Mouse (Mus musculus) lung, postnatal 0 days (tissue): ENCODE measurements around the gene Mprip. TPM values are rescaled to one million over a fixed set of nuclear protein-coding genes. Genes with fewer than 3 reads are reported as not detected.

Source experiments
- ATAC-seq: fragments of 200-750 bp; cut with Nextera tagmentation; 2 replicates; pipeline ENCODE4 v1.8.0; 2017; ENCODE audit warnings: moderate library complexity
- DNase-seq: peaks from one replicate; pipeline ENCODE4 v3.0.0-alpha.2; 2016; ENCODE audit warnings: low spot score
- H3K27ac ChIP-seq: fragments of 300-500 bp; sonication (generic); 2 replicates; pipeline ENCODE4 v1.5.1; 2014; ENCODE audit warnings: antibody characterized with exemption, mild to moderate bottlenecking, low read length, mixed read lengths
- H3K27me3 ChIP-seq: fragments of 300-500 bp; sonication (generic); replicated peaks from 2 replicates; pipeline ENCODE4 v1.6.1; 2014; ENCODE audit warnings: low read length, mixed read lengths; ENCODE audit not compliant: insufficient read depth
- H3K36me3 ChIP-seq: fragments of 300-500 bp; sonication (generic); 2 replicates; pipeline ENCODE4 v1.6.1; 2014; ENCODE audit warnings: low read length, mixed read lengths; ENCODE audit not compliant: insufficient read depth
- H3K4me1 ChIP-seq: fragments of 300-500 bp; sonication (generic); 2 replicates; pipeline ENCODE4 v1.6.1; 2014; ENCODE audit warnings: antibody characterized with exemption, low read depth, low read length, mixed read lengths; ENCODE audit not compliant: insufficient read depth
- H3K4me2 ChIP-seq: fragments of 300-500 bp; sonication (generic); replicated peaks from 2 replicates; pipeline ENCODE4 v1.6.1; 2014; ENCODE audit warnings: low read depth, mild to moderate bottlenecking, low read length, moderate library complexity, mixed read lengths
- H3K4me3 ChIP-seq: fragments of 300-500 bp; sonication (generic); 2 replicates; pipeline ENCODE4 v1.5.1; 2014; ENCODE audit warnings: low read depth, low read length
- H3K9ac ChIP-seq: fragments of 300-500 bp; sonication (generic); replicated peaks from 2 replicates; pipeline ENCODE4 v1.6.1; 2014; ENCODE audit warnings: low read depth, mild to moderate bottlenecking
- H3K9me3 ChIP-seq: fragments of 300-500 bp; sonication (generic); 2 replicates; pipeline ENCODE4 v1.6.1; 2016; ENCODE audit warnings: low read length, mixed read lengths
- CTCF ChIP-seq: IDR thresholded peaks from 2 replicates; pipeline ENCODE4 v1.5.1; 2016; ENCODE audit warnings: antibody characterized with exemption, mild to moderate bottlenecking
- EP300 ChIP-seq: IDR thresholded peaks from 2 replicates; pipeline ENCODE4 v1.6.1; 2016; ENCODE audit warnings: antibody characterized with exemption, mild to moderate bottlenecking, control low read depth
- WGBS: fragments of 180-500 bp; shearing (Covaris S2); extraction: QIAGEN DNeasy Blood & Tissue Kit; methylation state at CpG from one replicate; pipeline ENCODE4 v1.1.7; 2014; 5-methylcytosine and 5-hydroxymethylcytosine counted together
- polyA plus RNA-seq: library from polyadenylated mRNA; unstranded; fragments of >200 nt; fragmentation: Nextera tagmentation; extraction: Ambion mirVana; gene quantifications from 2 replicates; pipeline ENCODE4 v1.2.1, GENCODE M21; 2015

The Mprip gene
- polyA plus RNA-seq, 1 experiment from 2014 or later, result 88.0 TPM

DNA sequence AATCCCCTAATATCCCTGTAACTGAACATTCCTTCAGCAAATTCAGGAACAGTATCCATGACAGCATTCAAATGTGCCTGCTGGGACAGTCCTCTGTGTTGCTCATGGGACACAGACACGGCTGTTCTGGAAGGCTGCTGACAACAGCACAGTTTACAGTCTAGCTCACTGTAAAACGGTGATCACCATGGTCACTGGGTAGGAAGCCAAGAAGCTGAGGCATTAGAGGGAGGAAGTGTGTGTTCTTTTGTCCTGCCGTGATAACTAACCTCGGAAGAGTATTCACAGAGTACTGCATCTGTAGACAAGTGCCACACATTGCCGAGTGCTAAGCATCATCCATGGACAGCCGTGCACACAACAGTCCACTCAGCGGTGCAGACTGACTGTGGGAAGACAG lies 109.6 kb downstream of the Mprip start:
- no peaks in the 10 kb centered on the region for H3K27me3 ChIP-seq
- H3K9ac ChIP-seq, result no peak overlapping the region
- ATAC-seq, result no peak
- no peak overlapping the region for H3K27ac ChIP-seq
- no peak for DNase-seq
- TF ChIP-seq CTCF (no peak), EP300 (no peak)
- H3K9me3 ChIP-seq, result no peaks in the 10 kb centered on the region
- peaks cover 68% of the 10 kb centered on the region for H3K36me3 ChIP-seq
- no peak overlapping the region for H3K4me3 ChIP-seq
- WGBS, result 80% methylated on average over 7 of the region's 7 CpGs
- no peak overlapping the region for H3K4me2 ChIP-seq
- no peaks in the 10 kb centered on the region for H3K4me1 ChIP-seq

DNA sequence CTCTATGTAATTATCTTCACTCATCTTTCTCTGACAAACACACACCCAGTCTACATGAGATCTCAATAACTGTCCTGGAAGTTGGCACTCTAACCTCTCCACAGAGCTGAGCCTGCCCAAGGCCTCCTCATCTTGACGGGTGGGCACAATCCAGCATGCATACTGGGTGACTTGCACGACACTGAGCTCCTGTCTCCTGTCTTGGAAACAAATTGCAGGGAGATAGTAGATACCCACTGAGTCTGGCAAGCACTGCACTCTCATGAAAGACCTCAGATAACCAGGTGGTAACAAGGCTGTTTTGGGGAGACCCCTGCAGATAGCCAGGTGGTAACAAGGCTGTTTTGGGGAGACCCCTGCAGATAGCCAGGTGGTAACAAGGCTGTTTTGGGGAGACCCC lies 111.2 kb downstream of the Mprip start:
- TF ChIP-seq CTCF (no peak), EP300 (no peak)
- no peak for ATAC-seq
- peaks cover 71% of the 10 kb centered on the region for H3K36me3 ChIP-seq

DNA sequence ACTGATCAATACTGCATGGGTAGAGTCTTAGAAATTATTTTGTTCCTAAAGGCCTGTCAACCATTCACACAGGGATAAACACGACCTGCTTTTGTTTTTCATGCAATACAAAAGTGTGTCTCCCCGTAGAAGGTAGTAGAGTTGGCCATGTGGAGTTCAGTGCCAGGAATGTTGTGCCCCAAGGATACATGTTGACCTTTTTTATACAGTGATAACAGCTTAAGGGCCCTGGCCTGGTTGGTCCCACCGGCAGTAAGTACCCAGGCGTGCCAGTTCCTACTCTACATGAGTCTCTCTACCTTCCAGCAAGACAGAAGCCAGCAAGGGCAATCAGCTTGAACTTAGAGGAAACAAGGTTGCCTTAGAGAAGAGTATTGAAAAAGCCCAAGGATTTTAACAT lies 111.8 kb downstream of the Mprip start:
- 75% methylated on average over 4 of the region's 4 CpGs for WGBS
- ATAC-seq, result no peak
- H3K4me2 ChIP-seq, result no peak overlapping the region
- no peak for TF ChIP-seq CTCF
- no peak for TF ChIP-seq EP300
- H3K27me3 ChIP-seq, result no peaks in the 10 kb centered on the region
- H3K9ac ChIP-seq, result no peak overlapping the region
- no peak overlapping the region for H3K27ac ChIP-seq
- H3K4me1 ChIP-seq, result no peaks in the 10 kb centered on the region
- DNase-seq, result no peak
- no peak overlapping the region for H3K4me3 ChIP-seq
- no peaks in the 10 kb centered on the region for H3K9me3 ChIP-seq
- H3K36me3 ChIP-seq, result peaks cover 70% of the 10 kb centered on the region

More for the DNA sequence above, 111.2 kb downstream of the Mprip start:
- no peak overlapping the region for H3K27ac ChIP-seq
- no peaks in the 10 kb centered on the region for H3K4me1 ChIP-seq
- H3K4me3 ChIP-seq, result no peak overlapping the region
- H3K9ac ChIP-seq, result no peak overlapping the region
- no peaks in the 10 kb centered on the region for H3K9me3 ChIP-seq
- H3K4me2 ChIP-seq, result no peak overlapping the region
- WGBS, result 90% methylated on average over 2 of the region's 2 CpGs
- H3K27me3 ChIP-seq, result no peaks in the 10 kb centered on the region
- DNase-seq, result no peak

DNA sequence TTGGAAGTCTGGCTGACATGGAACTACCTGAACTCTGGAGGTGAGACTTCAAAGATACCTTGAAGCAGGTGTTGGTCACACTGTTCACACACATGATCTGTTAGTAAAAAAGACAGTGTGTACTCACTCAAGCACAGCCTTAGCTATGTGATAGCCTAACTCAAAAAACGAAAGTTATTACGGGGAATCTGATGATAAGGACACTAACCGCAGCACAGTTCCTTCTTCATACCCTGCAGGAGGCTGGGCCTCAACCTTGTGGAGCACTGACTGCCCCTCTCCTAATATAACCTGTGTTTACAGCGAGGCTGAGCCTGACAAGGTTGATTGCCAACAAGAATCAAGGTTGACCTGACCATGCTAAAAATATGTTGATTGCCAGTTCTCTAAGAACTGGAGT lies 113.4 kb downstream of the Mprip start:
- H3K36me3 ChIP-seq, result peaks cover 55% of the 10 kb centered on the region
- TF ChIP-seq EP300, result no peak
- TF ChIP-seq CTCF, result no peak
- no peak for DNase-seq
- no peak overlapping the region for H3K27ac ChIP-seq
- no peak overlapping the region for H3K4me3 ChIP-seq
- H3K4me1 ChIP-seq, result no peaks in the 10 kb centered on the region
- no peak overlapping the region for H3K9ac ChIP-seq
- no peak for ATAC-seq
- H3K27me3 ChIP-seq, result no peaks in the 10 kb centered on the region
- 81% methylated on average over 4 of the region's 4 CpGs for WGBS
- H3K9me3 ChIP-seq, result no peaks in the 10 kb centered on the region
- no peak overlapping the region for H3K4me2 ChIP-seq

DNA sequence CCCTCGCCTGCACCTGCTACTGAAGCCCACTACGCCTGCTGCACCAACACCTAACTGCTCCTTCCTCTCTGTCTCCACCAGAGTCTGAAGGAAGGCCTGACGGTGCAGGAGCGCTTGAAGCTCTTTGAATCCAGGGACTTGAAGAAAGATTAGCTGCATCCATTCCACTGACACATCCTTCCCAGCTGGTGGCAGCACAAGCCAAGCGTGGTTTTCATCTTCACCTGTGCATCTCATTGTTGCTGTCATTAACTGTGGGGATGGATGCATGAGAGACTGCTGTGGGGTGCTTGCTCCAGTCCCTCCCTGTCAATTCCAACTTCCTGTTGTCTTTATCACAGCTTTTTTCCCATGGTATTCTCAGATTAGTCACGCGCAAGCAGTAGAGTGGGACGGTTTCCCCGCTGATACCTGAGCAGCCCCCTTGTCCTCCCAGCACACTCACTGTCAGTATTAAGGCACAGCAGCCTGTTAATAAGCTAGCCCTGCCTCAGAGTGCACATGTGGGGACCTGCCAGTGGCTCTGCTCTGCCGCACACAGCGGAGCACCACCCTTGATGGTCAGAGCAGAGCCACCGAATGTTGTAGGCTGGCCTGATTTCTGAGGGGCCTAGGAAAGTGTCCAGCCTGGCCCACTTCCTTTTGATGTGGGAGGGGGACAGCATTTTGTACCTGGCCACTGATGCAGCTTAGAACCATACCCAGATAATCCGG lies 114.5 kb downstream of the Mprip start:
- DNase-seq (no peak), ATAC-seq (no peak)
- Histone ChIP-seq H3K9ac (no peak overlapping the region), H3K36me3 (peaks cover 48% of the 10 kb centered on the region), H3K9me3 (no peaks in the 10 kb centered on the region), H3K4me3 (no peak overlapping the region), H3K4me1 (no peaks in the 10 kb centered on the region), H3K4me2 (no peak overlapping the region), H3K27ac (no peak overlapping the region), H3K27me3 (no peaks in the 10 kb centered on the region)
- WGBS, result 87% methylated on average over 13 of the region's 13 CpGs
- TF ChIP-seq EP300, result no peak
- TF ChIP-seq CTCF, result peak; percentile 32

DNA sequence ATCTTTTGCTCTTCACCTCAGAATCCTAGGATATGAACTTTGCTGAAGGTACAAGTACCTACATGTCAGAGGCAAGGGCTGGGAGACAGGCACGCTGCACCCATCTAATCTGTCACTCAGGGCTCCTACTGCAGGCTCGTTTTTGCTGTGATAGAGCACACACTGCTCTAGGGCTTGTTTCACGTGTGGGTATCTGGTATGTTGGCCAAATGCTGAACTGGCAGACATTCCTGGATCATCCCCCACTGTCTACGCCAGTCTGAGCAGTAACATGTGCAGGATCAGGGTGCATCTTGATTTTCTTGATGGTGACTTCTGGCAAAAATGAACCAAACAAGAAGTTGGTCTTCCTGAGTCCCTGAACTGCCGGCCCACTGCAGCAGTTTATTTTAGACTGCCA lies 116.2 kb downstream of the Mprip start:
- ATAC-seq (no peak), DNase-seq (no peak)
- no peak for TF ChIP-seq CTCF
- no peak for TF ChIP-seq EP300
- no peak overlapping the region for H3K4me3 ChIP-seq
- WGBS, result 79% methylated on average over 5 of the region's 5 CpGs
- H3K36me3 ChIP-seq, result peaks cover 33% of the 10 kb centered on the region
- H3K9me3 ChIP-seq, result no peaks in the 10 kb centered on the region
- H3K4me1 ChIP-seq, result peaks cover 2% of the 10 kb centered on the region; the same call in 1 of the 2 replicates
- H3K9ac ChIP-seq, result no peak overlapping the region
- no peaks in the 10 kb centered on the region for H3K27me3 ChIP-seq
- no peak overlapping the region for H3K27ac ChIP-seq
- no peak overlapping the region for H3K4me2 ChIP-seq
